Mouse (Mus musculus) neural tube, embryonic 14.5 days (tissue): ENCODE results near the gene Usf3. TPM values are rescaled to one million over a fixed set of nuclear protein-coding genes. Genes with fewer than 3 reads are reported as not detected.

Experiments
- ATAC-seq: fragments of 200-750 bp; cut with Nextera tagmentation; 2 replicates; pipeline ENCODE4 v1.8.0; 2017; ENCODE audit warnings: low read depth, mild to moderate bottlenecking, moderate TSS enrichment, moderate library complexity
- H3K27ac ChIP-seq: fragments of 300-500 bp; sonication (generic); 2 replicates; pipeline ENCODE4 v1.5.1; 2014; ENCODE audit warnings: low read depth, mild to moderate bottlenecking, control low read depth, low read length, moderate library complexity, mixed read lengths
- H3K27me3 ChIP-seq: fragments of 300-500 bp; sonication (generic); 2 replicates; pipeline ENCODE4 v1.6.1; 2014; ENCODE audit warnings: low read length; ENCODE audit not compliant: control insufficient read depth, insufficient read depth
- H3K36me3 ChIP-seq: fragments of 300-500 bp; sonication (generic); 2 replicates; pipeline ENCODE4 v1.6.1; 2014; ENCODE audit warnings: low read length, mixed read lengths; ENCODE audit not compliant: control insufficient read depth, insufficient read depth
- H3K4me1 ChIP-seq: fragments of 300-500 bp; sonication (generic); 2 replicates; pipeline ENCODE4 v1.6.1; 2014; ENCODE audit warnings: low read length; ENCODE audit not compliant: control insufficient read depth, insufficient read depth
- H3K4me2 ChIP-seq: fragments of 300-500 bp; sonication (generic); 2 replicates; pipeline ENCODE4 v1.6.1; 2014; ENCODE audit warnings: mild to moderate bottlenecking, low read depth, low read length, control low read depth
- H3K4me3 ChIP-seq: fragments of 300-500 bp; sonication (generic); 2 replicates; pipeline ENCODE4 v1.5.1; 2014; ENCODE audit warnings: low read depth, low read length, control low read depth, mixed read lengths
- H3K9ac ChIP-seq: fragments of 300-500 bp; sonication (generic); replicated peaks from 2 replicates; pipeline ENCODE4 v1.6.1; 2014; ENCODE audit warnings: low read depth, mild to moderate bottlenecking, control low read depth, low read length, mixed read lengths
- H3K9me3 ChIP-seq: fragments of 300-500 bp; sonication (generic); 2 replicates; pipeline ENCODE4 v1.6.1; 2016; ENCODE audit warnings: low read length; ENCODE audit not compliant: control insufficient read depth
- WGBS: fragments of 180-500 bp; shearing (Covaris S2); extraction: QIAGEN DNeasy Blood & Tissue Kit; methylation state at CpG from one replicate; pipeline ENCODE4 v1.1.7; 2014; 5-methylcytosine and 5-hydroxymethylcytosine counted together
- polyA plus RNA-seq: library from polyadenylated mRNA; unstranded; fragments of >200 nt; fragmentation: Nextera tagmentation; extraction: Ambion mirVana; gene quantifications from 2 replicates; pipeline ENCODE4 v1.2.1, GENCODE M21; 2014

Usf3 gene
- polyA plus RNA-seq, 1 experiment from 2014 or later, result 5.8 TPM

DNA sequence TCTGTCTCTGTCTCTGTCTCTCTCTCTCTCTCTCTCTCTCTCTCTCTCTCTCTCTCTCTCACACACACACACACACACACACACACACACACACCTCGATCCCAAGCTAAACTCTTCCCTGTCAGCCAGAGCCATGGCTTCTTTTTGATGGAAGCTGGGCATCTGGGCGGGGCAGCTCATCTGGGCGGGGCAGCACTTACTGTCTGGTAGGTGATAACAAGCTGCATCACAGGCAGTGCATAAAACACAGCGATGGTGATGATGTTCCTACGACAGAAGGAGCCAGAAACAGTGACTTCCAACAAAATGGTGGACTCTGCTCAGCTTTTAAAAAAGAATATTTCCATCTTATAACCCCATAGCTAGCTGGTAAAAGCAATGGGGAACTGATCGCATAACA is 92.5 kb downstream of the Usf3 start:
- Histone ChIP-seq H3K4me3 (no peak overlapping the region), H3K4me2 (no peak overlapping the region), H3K27ac (no peak overlapping the region), H3K4me1 (no peaks in the 10 kb centered on the region), H3K9me3 (no peaks in the 10 kb centered on the region), H3K9ac (no peak overlapping the region), H3K36me3 (no peaks in the 10 kb centered on the region), H3K27me3 (no peaks in the 10 kb centered on the region)
- WGBS, result 90% methylated on average over 6 of the region's 6 CpGs
- no peak for ATAC-seq

- no peak for ATAC-seq
- Histone ChIP-seq H3K27ac (no peak overlapping the region), H3K4me2 (no peak overlapping the region), H3K4me1 (no peaks in the 10 kb centered on the region), H3K4me3 (no peak overlapping the region), H3K9ac (no peak overlapping the region), H3K27me3 (no peaks in the 10 kb centered on the region), H3K36me3 (no peaks in the 10 kb centered on the region), H3K9me3 (no peaks in the 10 kb centered on the region)
- WGBS, result 91% methylated on average over 7 of the region's 7 CpGs
These were observed 95.6 kb downstream of the Usf3 start for GRCm38 (mm10) chr16:44268541-44269215.

DNA sequence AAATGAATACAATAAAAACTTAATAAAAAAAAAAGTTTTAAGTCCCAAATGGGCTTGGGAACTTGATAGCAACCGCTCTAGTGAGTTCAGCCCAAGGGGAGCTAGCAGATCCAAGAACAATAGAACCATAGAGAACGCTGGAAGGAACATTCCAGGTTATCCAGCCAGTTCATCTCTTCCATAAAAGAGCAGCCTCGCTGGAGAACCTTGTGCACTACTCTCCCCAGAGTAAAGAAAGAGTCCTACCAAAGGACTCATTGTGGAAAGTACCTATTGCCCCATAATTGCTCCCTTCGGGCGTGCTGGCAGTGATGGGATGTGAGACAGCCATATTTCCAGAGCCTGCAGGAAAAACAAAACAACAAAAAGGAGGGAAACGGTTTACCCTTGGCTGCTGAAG is 96.5 kb downstream of the Usf3 start:
- 62% methylated on average over 6 of the region's 6 CpGs for WGBS
- no peak overlapping the region for H3K27ac ChIP-seq
- H3K4me3 ChIP-seq, result no peak overlapping the region
- H3K27me3 ChIP-seq, result no peaks in the 10 kb centered on the region
- H3K9ac ChIP-seq, result no peak overlapping the region
- no peaks in the 10 kb centered on the region for H3K4me1 ChIP-seq
- no peaks in the 10 kb centered on the region for H3K36me3 ChIP-seq
- no peak for ATAC-seq
- no peaks in the 10 kb centered on the region for H3K9me3 ChIP-seq
- no peak overlapping the region for H3K4me2 ChIP-seq

GRCm38 (mm10) chr16:44270606-44271005 is 97.6 kb downstream of the Usf3 start:
- Histone ChIP-seq H3K9me3 (no peaks in the 10 kb centered on the region), H3K4me2 (no peak overlapping the region), H3K36me3 (no peaks in the 10 kb centered on the region), H3K4me1 (no peaks in the 10 kb centered on the region), H3K9ac (no peak overlapping the region), H3K4me3 (no peak overlapping the region), H3K27ac (no peak overlapping the region), H3K27me3 (no peaks in the 10 kb centered on the region)
- WGBS, result 81% methylated on average over 5 of the region's 5 CpGs
- no peak for ATAC-seq

DNA sequence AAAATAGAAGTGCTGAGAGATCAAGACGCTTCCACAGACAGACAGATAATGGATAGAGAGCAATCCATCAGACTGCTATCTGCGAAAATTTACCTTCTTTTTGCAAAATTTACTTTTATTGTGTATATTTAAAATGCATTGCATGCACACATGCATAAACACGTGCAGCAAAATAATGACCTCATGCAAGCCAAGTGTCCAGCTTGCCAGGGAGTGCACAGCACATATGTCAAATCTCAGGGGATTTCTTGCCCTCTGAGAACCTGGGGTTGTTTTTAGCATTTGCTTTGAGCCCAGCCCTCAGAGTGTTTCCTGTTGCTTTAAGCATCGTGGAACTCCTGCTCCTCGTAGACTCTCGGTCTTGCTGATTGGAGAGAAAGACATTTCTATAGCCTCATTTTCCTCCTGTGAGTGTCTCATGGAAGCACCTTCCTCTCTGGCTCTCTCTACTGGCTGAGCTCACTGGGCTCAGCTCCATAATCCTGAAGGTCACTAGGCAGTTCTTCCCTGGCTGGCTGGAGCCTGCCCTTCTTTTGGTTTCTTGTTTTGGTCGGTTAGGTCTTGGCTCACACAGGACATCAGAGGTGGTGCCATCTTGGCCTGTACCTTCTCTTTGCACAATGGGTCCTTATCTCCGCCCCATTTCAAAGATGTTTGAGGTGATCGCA is 98.5 kb downstream of the Usf3 start:
- ATAC-seq, result no peak
- Histone ChIP-seq H3K27me3 (no peaks in the 10 kb centered on the region), H3K9me3 (no peaks in the 10 kb centered on the region), H3K4me1 (no peaks in the 10 kb centered on the region), H3K4me3 (no peak overlapping the region), H3K36me3 (no peaks in the 10 kb centered on the region), H3K4me2 (no peak overlapping the region), H3K27ac (no peak overlapping the region), H3K9ac (no peak overlapping the region)
- 73% methylated on average over 9 of the region's 9 CpGs for WGBS

Other genes with a start within 250 kb of the Usf3 start
- 24.8 and 25.0 TPM in 2 replicates for gene Qtrt2, start 246.4 kb upstream of the Usf3 start, polyA plus RNA-seq
- gene Zdhhc23, start 193.5 kb upstream of the Usf3 start, polyA plus RNA-seq, result 3.3 and 3.8 TPM in 2 replicates
- gene Gramd1c, start 109.9 kb upstream of the Usf3 start, polyA plus RNA-seq, result 2.0 and 3.5 TPM in 2 replicates
- gene Atp6v1a, start 33.5 kb upstream of the Usf3 start, polyA plus RNA-seq, result 163 and 182 TPM in 2 replicates
- gene Naa50, start 33.4 kb upstream of the Usf3 start, polyA plus RNA-seq, result 37.7 and 45.7 TPM in 2 replicates
- gene Sidt1, start 159.9 kb downstream of the Usf3 start, polyA plus RNA-seq, result 10.6 and 12.0 TPM in 2 replicates
- 11.5 and 12.4 TPM in 2 replicates for gene Spice1, start 173.9 kb downstream of the Usf3 start, polyA plus RNA-seq
- gene Cfap44, start 221.6 kb downstream of the Usf3 start, polyA plus RNA-seq, result 3.7 and 7.6 TPM in 2 replicates